Mouse (Mus musculus): ENCODE measurements around the gene Mrps27.

GRCm38 (mm10) chr13:99353490-99353851 is 8.9 kb downstream of the Mrps27 start:
- TF ChIP-seq CTCF (IDR thresholded peaks at IDR 0.05; ENCODE audit: insufficient read depth, low read length) (no peak), POLR2A (IDR thresholded peaks at IDR 0.05; ENCODE audit: borderline replicate concordance, extremely low read depth, low read depth, low read length) (no peak)

Data from lung, adult 2 months (tissue).